Mouse (Mus musculus) ES-E14 (cell line): ENCODE results near the gene Tcaim.

Experiments used
- HCFC1 ChIP-seq: IDR thresholded peaks from 2 replicates; pipeline ENCODE4 v1.6.1; 2012; ENCODE audit warnings: low read length, inconsistent platforms, borderline replicate concordance; ENCODE audit not compliant: insufficient read depth
- MAFK ChIP-seq: IDR thresholded peaks from 2 replicates; pipeline ENCODE4 v1.6.1; 2014; ENCODE audit warnings: mild to moderate bottlenecking, low read depth, low read length, inconsistent platforms; ENCODE audit not compliant: insufficient read depth
- ZC3H11A ChIP-seq: IDR thresholded peaks from 2 replicates; pipeline ENCODE4 v1.6.1; 2012; ENCODE audit warnings: low read depth, mild to moderate bottlenecking, inconsistent platforms, low read length, borderline replicate concordance
- ZNF384 ChIP-seq: IDR thresholded peaks from 2 replicates; pipeline ENCODE4 v1.6.1; 2012; ENCODE audit warnings: low read depth, low read length, inconsistent platforms

DNA sequence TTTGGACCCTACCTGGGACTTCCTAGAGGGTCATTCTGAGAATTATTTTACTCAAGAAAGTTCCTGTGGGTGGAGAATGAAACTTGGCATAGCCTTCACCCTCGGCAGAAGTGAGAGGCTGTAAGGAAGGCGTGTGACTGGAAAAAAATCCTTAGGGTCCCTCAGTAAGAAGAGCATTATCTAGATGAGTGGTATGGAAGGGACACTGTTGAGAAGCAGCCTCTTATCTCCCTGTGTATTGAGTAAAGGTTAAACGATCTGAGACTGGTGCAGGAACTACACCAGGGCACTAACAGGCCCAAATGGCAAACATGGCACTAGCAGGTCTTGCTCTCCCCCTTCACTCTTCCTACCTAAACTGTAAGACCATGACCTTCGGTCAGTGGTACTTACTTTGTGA, 60.9 kb downstream of the Tcaim start:
- TF ChIP-seq HCFC1 (no peak), ZNF384 (no peak), ZC3H11A (no peak), MAFK (no peak)
